Mouse (Mus musculus) lung, postnatal 0 days (tissue): Measurements from ENCODE around the gene Cpeb3. TPM values are rescaled to one million over a fixed set of nuclear protein-coding genes. Genes with fewer than 3 reads are reported as not detected.

Source experiments
- ATAC-seq: fragments of 200-750 bp; cut with Nextera tagmentation; 2 replicates; pipeline ENCODE4 v1.8.0; 2017; ENCODE audit warnings: moderate library complexity
- DNase-seq: peaks from one replicate; pipeline ENCODE4 v3.0.0-alpha.2; 2016; ENCODE audit warnings: low spot score
- H3K27ac ChIP-seq: fragments of 300-500 bp; sonication (generic); 2 replicates; pipeline ENCODE4 v1.5.1; 2014; ENCODE audit warnings: antibody characterized with exemption, mild to moderate bottlenecking, low read length, mixed read lengths
- H3K27me3 ChIP-seq: fragments of 300-500 bp; sonication (generic); replicated peaks from 2 replicates; pipeline ENCODE4 v1.6.1; 2014; ENCODE audit warnings: low read length, mixed read lengths; ENCODE audit not compliant: insufficient read depth
- H3K36me3 ChIP-seq: fragments of 300-500 bp; sonication (generic); 2 replicates; pipeline ENCODE4 v1.6.1; 2014; ENCODE audit warnings: low read length, mixed read lengths; ENCODE audit not compliant: insufficient read depth
- H3K4me1 ChIP-seq: fragments of 300-500 bp; sonication (generic); 2 replicates; pipeline ENCODE4 v1.6.1; 2014; ENCODE audit warnings: antibody characterized with exemption, low read depth, low read length, mixed read lengths; ENCODE audit not compliant: insufficient read depth
- H3K4me2 ChIP-seq: fragments of 300-500 bp; sonication (generic); replicated peaks from 2 replicates; pipeline ENCODE4 v1.6.1; 2014; ENCODE audit warnings: low read depth, mild to moderate bottlenecking, low read length, moderate library complexity, mixed read lengths
- H3K4me3 ChIP-seq: fragments of 300-500 bp; sonication (generic); 2 replicates; pipeline ENCODE4 v1.5.1; 2014; ENCODE audit warnings: low read depth, low read length
- H3K9ac ChIP-seq: fragments of 300-500 bp; sonication (generic); replicated peaks from 2 replicates; pipeline ENCODE4 v1.6.1; 2014; ENCODE audit warnings: low read depth, mild to moderate bottlenecking
- H3K9me3 ChIP-seq: fragments of 300-500 bp; sonication (generic); 2 replicates; pipeline ENCODE4 v1.6.1; 2016; ENCODE audit warnings: low read length, mixed read lengths
- CTCF ChIP-seq: IDR thresholded peaks from 2 replicates; pipeline ENCODE4 v1.5.1; 2016; ENCODE audit warnings: antibody characterized with exemption, mild to moderate bottlenecking
- EP300 ChIP-seq: IDR thresholded peaks from 2 replicates; pipeline ENCODE4 v1.6.1; 2016; ENCODE audit warnings: antibody characterized with exemption, mild to moderate bottlenecking, control low read depth
- WGBS: fragments of 180-500 bp; shearing (Covaris S2); extraction: QIAGEN DNeasy Blood & Tissue Kit; methylation state at CpG from one replicate; pipeline ENCODE4 v1.1.7; 2014; 5-methylcytosine and 5-hydroxymethylcytosine counted together
- polyA plus RNA-seq: library from polyadenylated mRNA; unstranded; fragments of >200 nt; fragmentation: Nextera tagmentation; extraction: Ambion mirVana; gene quantifications from 2 replicates; pipeline ENCODE4 v1.2.1, GENCODE M21; 2015

The Cpeb3 gene
- polyA plus RNA-seq, 1 experiment from 2014 or later = 1.3 TPM

- no peak for ATAC-seq
- no peak for TF ChIP-seq EP300
- TF ChIP-seq CTCF = no peak
- no peak for DNase-seq
- WGBS = 76% methylated on average over 4 of the region's 4 CpGs
- Histone ChIP-seq H3K4me2 (no peak overlapping the region), H3K36me3 (no peaks in the 10 kb centered on the region), H3K4me3 (no peak overlapping the region), H3K27me3 (no peaks in the 10 kb centered on the region), H3K27ac (no peak overlapping the region), H3K4me1 (no peaks in the 10 kb centered on the region), H3K9me3 (no peaks in the 10 kb centered on the region), H3K9ac (no peak overlapping the region)
Observed at GRCm38 (mm10) chr19:37055976-37056556, 152.3 kb downstream of the Cpeb3 start.

DNA sequence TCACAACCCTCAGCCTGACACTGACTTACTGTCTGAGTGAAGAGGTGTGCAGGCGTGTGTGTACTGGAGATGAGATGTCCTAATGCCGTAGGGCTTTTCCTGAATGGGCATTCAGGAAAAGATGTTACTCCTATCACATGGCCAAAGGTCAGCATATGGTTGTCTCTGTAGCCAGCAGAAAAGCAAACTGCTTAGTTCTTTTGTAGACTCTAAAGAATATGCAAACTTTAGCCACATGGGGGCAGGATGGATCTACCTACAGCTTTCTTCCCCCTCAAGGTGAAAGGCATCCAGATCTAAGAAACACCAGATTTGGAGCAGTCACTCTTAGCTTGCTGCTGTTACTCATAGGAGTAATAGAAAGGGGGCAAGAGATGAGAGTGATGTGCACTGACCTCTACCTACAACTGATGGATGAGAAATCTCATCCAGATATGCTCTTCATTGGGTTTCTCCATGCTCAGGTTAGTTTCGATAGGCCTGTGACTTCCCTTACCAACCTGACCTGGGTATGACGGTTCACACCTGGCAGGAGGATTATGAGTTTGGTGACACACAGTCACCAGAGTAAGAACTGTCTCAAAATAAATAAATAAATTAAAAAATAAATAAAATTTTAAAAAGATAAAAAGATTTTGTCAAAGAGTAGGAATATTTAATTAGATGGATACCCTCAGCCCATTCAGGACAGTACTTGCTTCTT is 157.6 kb downstream of the Cpeb3 start:
- peak; percentile 73 for DNase-seq
- ATAC-seq = no peak; the same call in 1 of the 2 replicates
- Histone ChIP-seq H3K9me3 (no peaks in the 10 kb centered on the region), H3K27me3 (no peaks in the 10 kb centered on the region), H3K9ac (no peak overlapping the region), H3K4me2 (no peak overlapping the region), H3K27ac (no peak overlapping the region), H3K4me3 (no peak overlapping the region), H3K4me1 (no peaks in the 10 kb centered on the region), H3K36me3 (no peaks in the 10 kb centered on the region)
- 61% methylated on average over 4 of the region's 4 CpGs for WGBS
- no peak for TF ChIP-seq EP300
- TF ChIP-seq CTCF = peak; percentile 82

- Histone ChIP-seq H3K4me1 (no peaks in the 10 kb centered on the region), H3K4me2 (no peak overlapping the region), H3K9me3 (no peaks in the 10 kb centered on the region), H3K27me3 (no peaks in the 10 kb centered on the region), H3K4me3 (no peak overlapping the region), H3K36me3 (no peaks in the 10 kb centered on the region), H3K27ac (no peak overlapping the region), H3K9ac (no peak overlapping the region)
- ATAC-seq (no peak), DNase-seq (peak; percentile 19)
- TF ChIP-seq EP300 (no peak), CTCF (no peak)
- WGBS = 83% methylated on average over 6 of the region's 6 CpGs
Observed at GRCm38 (mm10) chr19:37048507-37048906, 159.9 kb downstream of the Cpeb3 start.

DNA sequence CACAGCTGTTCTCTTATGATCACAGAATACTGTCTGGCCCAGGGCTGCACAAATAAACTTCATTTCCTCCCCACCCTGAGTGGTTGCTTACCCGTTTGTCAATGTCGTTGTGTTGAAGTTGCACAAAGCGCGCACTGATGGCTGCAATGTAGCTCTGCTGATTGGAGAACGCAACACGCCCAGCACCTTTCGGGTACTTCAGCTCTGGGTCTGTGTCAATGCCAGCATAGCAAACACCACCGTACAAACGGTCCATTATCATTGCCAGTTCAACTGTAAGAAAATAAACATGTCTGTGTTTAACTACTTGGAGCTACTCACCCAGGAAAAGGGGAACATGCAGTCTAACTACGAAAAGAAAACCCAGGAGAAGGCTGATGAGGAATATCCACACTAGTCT is 164.0 kb downstream of the Cpeb3 start:
- H3K36me3 ChIP-seq = no peaks in the 10 kb centered on the region
- 40% methylated on average over 10 of the region's 10 CpGs for WGBS
- TF ChIP-seq EP300 = no peak
- TF ChIP-seq CTCF = no peak

GRCm38 (mm10) chr19:37040906-37041305 is 167.5 kb downstream of the Cpeb3 start:
- no peak for ATAC-seq
- TF ChIP-seq CTCF = no peak
- TF ChIP-seq EP300 = no peak
- DNase-seq = no peak
- no peaks in the 10 kb centered on the region for H3K27me3 ChIP-seq
- H3K4me1 ChIP-seq = no peaks in the 10 kb centered on the region
- H3K27ac ChIP-seq = no peak overlapping the region
- H3K9me3 ChIP-seq = no peaks in the 10 kb centered on the region
- H3K4me2 ChIP-seq = no peak overlapping the region
- no peak overlapping the region for H3K9ac ChIP-seq
- H3K36me3 ChIP-seq = no peaks in the 10 kb centered on the region
- no peak overlapping the region for H3K4me3 ChIP-seq

More for the DNA sequence above, 164.0 kb downstream of the Cpeb3 start:
- 0 out of 2 replicates have a peak, but pooled peaks have one; percentile 26 for ATAC-seq
- DNase-seq = peak; percentile 20
- H3K27ac ChIP-seq = no peak overlapping the region
- no peak overlapping the region for H3K4me2 ChIP-seq
- H3K4me3 ChIP-seq = no peak overlapping the region
- no peak overlapping the region for H3K9ac ChIP-seq
- no peaks in the 10 kb centered on the region for H3K27me3 ChIP-seq
- no peaks in the 10 kb centered on the region for H3K4me1 ChIP-seq
- H3K9me3 ChIP-seq = no peaks in the 10 kb centered on the region

DNA sequence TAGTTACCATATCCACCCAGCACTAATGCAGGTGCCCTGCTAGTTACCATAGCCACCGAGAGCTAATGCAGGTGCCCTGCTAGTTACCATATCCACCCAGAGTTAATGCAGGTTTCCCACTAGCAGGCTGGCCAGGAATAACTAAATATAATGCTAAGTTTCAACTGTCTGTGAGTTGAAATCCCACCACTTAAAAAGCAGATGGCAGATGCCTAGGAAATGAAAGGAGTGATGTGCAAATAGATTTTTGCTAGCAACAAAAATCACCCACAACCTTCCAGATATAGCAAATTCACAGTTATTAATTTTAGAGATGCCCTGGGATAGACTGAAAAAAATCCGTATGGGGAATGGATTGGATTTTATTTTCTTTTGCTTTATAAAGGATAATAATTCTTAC is 176.0 kb downstream of the Cpeb3 start:
- Histone ChIP-seq H3K4me2 (no peak overlapping the region), H3K4me1 (no peaks in the 10 kb centered on the region), H3K9ac (no peak overlapping the region), H3K27ac (no peak overlapping the region), H3K9me3 (no peaks in the 10 kb centered on the region), H3K36me3 (no peaks in the 10 kb centered on the region), H3K4me3 (no peak overlapping the region), H3K27me3 (no peaks in the 10 kb centered on the region)
- WGBS = 87% methylated on average over 2 of the region's 2 CpGs
- TF ChIP-seq EP300 = no peak
- no peak for DNase-seq
- no peak for ATAC-seq
